Mouse (Mus musculus) embryonic fibroblast, embryonic 13.5 days (primary cell): ENCODE measurements around the gene Dytn.

Experiments
- CTCF ChIP-seq: IDR thresholded peaks from 2 replicates; pipeline ENCODE4 v1.5.1; 2011; ENCODE audit warnings: mild to moderate bottlenecking, control low read depth, low read length, moderate library complexity, borderline replicate concordance; ENCODE audit not compliant: insufficient read depth
- POLR2A ChIP-seq: IDR thresholded peaks from 2 replicates; pipeline ENCODE4 v1.6.1; 2011; ENCODE audit warnings: low read depth, mild to moderate bottlenecking, control low read depth, low read length, moderate library complexity

- TF ChIP-seq CTCF (no peak), POLR2A (no peak)
Observed at GRCm38 (mm10) chr1:63614594-63614993, 72.1 kb downstream of the Dytn start.
